Comparison of ENCODE assay signal across 16 mouse cellular contexts in genomic region chr9:41407078-41407477, GRCm38 (mm10).
"Had no signal": no experiment of that assay in that cellular context is flagged by ENCODE, and none has a peak within 500 bp of the region (broad histone marks: within the 10 kb centered on the region; RNA-seq: fewer than 3 reads in every experiment).

No protein-coding gene starts in this region.

- H3K4me1 ChIP-seq: liver, embryonic 13.5 days; lung, embryonic 15.5 days; megakaryocyte, embryonic 14.5 days; neural tube, embryonic 12.5 days had no signal

- H3K4me2 ChIP-seq: limb, embryonic 12.5 days; liver, embryonic 13.5 days; lung, embryonic 15.5 days; midbrain, embryonic 11.5 days; neural tube, embryonic 12.5 days had no signal

- H3K9ac ChIP-seq: limb, embryonic 12.5 days; liver, embryonic 13.5 days; liver, postnatal 0 days; lung, embryonic 15.5 days; neural tube, embryonic 12.5 days had no signal

- H3K36me3 ChIP-seq: limb, embryonic 12.5 days; liver, embryonic 13.5 days; lung, embryonic 15.5 days had no signal

- H3K27ac ChIP-seq: layer of hippocampus, adult 2 months; limb, embryonic 12.5 days; liver, embryonic 13.5 days; lung, embryonic 15.5 days; macrophage; neural tube, embryonic 12.5 days had no signal

- H3K9me3 ChIP-seq: limb, embryonic 12.5 days; liver, embryonic 13.5 days; lung, embryonic 15.5 days; megakaryocyte, embryonic 14.5 days; neural tube, embryonic 12.5 days had no signal

- H3K4me3 ChIP-seq: layer of hippocampus, adult 2 months; limb, embryonic 12.5 days; liver, embryonic 13.5 days; lung, embryonic 15.5 days; megakaryocyte, embryonic 14.5 days; neural tube, embryonic 12.5 days had no signal

- H3K27me3 ChIP-seq: limb, embryonic 12.5 days; liver, embryonic 13.5 days; lung, embryonic 15.5 days; megakaryocyte, embryonic 14.5 days; neural tube, embryonic 12.5 days had no signal

- DNase-seq: kidney, postnatal 10 days; kidney, postnatal 4 days; liver; liver, embryonic 13.5 days; liver, postnatal 0 days; lung, postnatal 14 days; right cerebral cortex, adult 18-20 months; right cerebral cortex, postnatal 25 days; thymus, postnatal 4 days had no signal

- ATAC-seq: liver, postnatal 0 days had no signal
